Mouse (Mus musculus) ES-Bruce4 (cell line): ENCODE data around the gene Scn4b. TPM values are rescaled to one million over a fixed set of nuclear protein-coding genes. Genes with fewer than 3 reads are reported as not detected.

Source experiments
- H3K27ac ChIP-seq: 2 replicates; pipeline ENCODE4 v1.5.1; 2012; ENCODE audit warnings: low read length, inconsistent platforms; ENCODE audit not compliant: insufficient read depth
- H3K27me3 ChIP-seq: 2 replicates; pipeline ENCODE4 v1.6.1; 2012; ENCODE audit warnings: mild to moderate bottlenecking, low read length, inconsistent platforms; ENCODE audit not compliant: control insufficient read depth, poor library complexity, insufficient read depth, severe bottlenecking
- H3K36me3 ChIP-seq: 2 replicates; pipeline ENCODE4 v1.6.1; 2012; ENCODE audit warnings: inconsistent platforms, mild to moderate bottlenecking, low read length, moderate library complexity; ENCODE audit not compliant: control insufficient read depth, poor library complexity, insufficient read depth, severe bottlenecking
- H3K4me1 ChIP-seq: one replicate; pipeline ENCODE4 v1.8.1; 2011; ENCODE audit warnings: low read length; ENCODE audit not compliant: control insufficient read depth, insufficient read depth
- H3K4me3 ChIP-seq: 2 replicates; pipeline ENCODE4 v1.5.1; 2011; ENCODE audit warnings: low read depth, mild to moderate bottlenecking, low read length
- H3K9ac ChIP-seq: 2 replicates; pipeline ENCODE4 v1.6.1; 2012; ENCODE audit warnings: low read depth, mild to moderate bottlenecking, inconsistent platforms; ENCODE audit not compliant: poor library complexity, severe bottlenecking
- H3K9me3 ChIP-seq: replicated peaks from 2 replicates; pipeline ENCODE4 v1.6.1; 2012; ENCODE audit warnings: mild to moderate bottlenecking, low read length, inconsistent platforms; ENCODE audit not compliant: control insufficient read depth, poor library complexity, insufficient read depth, severe bottlenecking
- EP300 ChIP-seq: IDR thresholded peaks from 2 replicates; pipeline ENCODE4 v1.6.1; 2011; ENCODE audit warnings: low read depth, low read length; ENCODE audit not compliant: insufficient read depth
- polyA plus RNA-seq: library from polyadenylated mRNA; stranded (reverse); fragments of >200 nt; gene quantifications from 2 replicates; pipeline ENCODE4 v1.2.4, GENCODE M21; 2011; ENCODE audit warnings: low read depth; ENCODE audit not compliant: missing spikeins, insufficient read depth, insufficient read length

Gene Scn4b
- polyA plus RNA-seq, 1 experiment: 0.40 TPM

DNA sequence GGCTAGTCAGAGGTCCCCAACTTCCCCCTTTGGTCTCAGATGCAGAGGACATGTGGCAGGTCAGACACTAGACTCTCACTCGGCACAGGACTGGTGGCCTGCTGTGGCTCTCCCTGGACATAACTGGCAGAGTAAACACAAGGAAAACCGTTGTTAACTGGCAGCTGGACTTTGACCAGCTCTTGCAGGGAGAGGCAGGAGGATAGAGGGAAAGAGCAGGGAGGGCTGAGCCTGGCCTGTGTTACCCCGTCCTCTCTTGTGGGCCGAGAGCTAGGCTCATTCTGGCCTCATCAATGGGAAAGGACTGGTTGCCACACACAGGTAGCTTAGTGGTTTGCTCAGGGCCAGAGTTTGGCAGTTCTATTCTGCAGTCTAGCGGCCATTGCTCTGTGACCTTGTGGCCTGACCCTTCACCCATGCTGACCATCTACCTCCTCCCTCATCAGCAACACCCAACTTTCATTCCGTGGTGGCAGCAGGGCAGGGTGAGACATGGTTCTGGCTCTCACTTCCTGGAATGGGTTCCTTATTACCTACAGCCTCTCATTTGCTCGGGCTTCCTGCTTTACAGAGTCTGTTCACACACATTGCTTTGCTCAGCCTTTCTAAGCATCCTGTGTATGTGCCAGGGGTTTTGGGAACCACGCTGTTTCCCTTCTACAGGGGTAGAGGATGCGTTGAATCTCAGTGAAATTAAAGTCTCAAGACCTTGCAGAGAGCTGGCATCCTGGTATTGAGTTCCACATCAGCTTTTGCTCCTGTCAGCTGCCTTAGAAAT is 64.0 kb downstream of the Scn4b start:
- no peak for TF ChIP-seq EP300
- no peaks in the 10 kb centered on the region for H3K9me3 ChIP-seq
- H3K4me3 ChIP-seq: no peak overlapping the region
- H3K9ac ChIP-seq: no peak overlapping the region
- peaks cover 1% of the 10 kb centered on the region for H3K4me1 ChIP-seq
- no peak overlapping the region for H3K27ac ChIP-seq
- H3K36me3 ChIP-seq: no peaks in the 10 kb centered on the region
- H3K27me3 ChIP-seq: no peaks in the 10 kb centered on the region

Other genes starting within 250 kb of the Scn4b start
- gene Atp5l, start 217.7 kb upstream of the Scn4b start, polyA plus RNA-seq: 166 and 170 TPM in 2 replicates
- gene Ube4a, start 172.8 kb upstream of the Scn4b start, polyA plus RNA-seq: 37.4 and 45.9 TPM in 2 replicates
- gene Cd3g, start 158.0 kb upstream of the Scn4b start, polyA plus RNA-seq: not detected in 2 replicates
- gene Cd3d, start 156.6 kb upstream of the Scn4b start, polyA plus RNA-seq: not detected in 2 replicates
- not detected in 2 replicates for gene Cd3e, start 128.8 kb upstream of the Scn4b start, polyA plus RNA-seq
- gene Mpzl2, start 98.6 kb upstream of the Scn4b start, polyA plus RNA-seq: 58.9 and 64.3 TPM in 2 replicates
- 6.7 and 7.3 TPM in 2 replicates for gene Mpzl3, start 83.2 kb upstream of the Scn4b start, polyA plus RNA-seq
- not detected in 2 replicates for gene Jaml, start 59.2 kb upstream of the Scn4b start, polyA plus RNA-seq
- gene Scn2b, start 20.6 kb upstream of the Scn4b start, polyA plus RNA-seq: 0.60 and 0.88 TPM in 2 replicates
- not detected in 2 replicates for gene BC049352, start 43.6 kb downstream of the Scn4b start, polyA plus RNA-seq
- 0.52 TPM in 1 of 2 replicates, not detected in the other for gene Tmprss4, start 65.7 kb downstream of the Scn4b start, polyA plus RNA-seq
- 0.24 TPM in 1 of 2 replicates, not detected in the other for gene Il10ra, start 130.8 kb downstream of the Scn4b start, polyA plus RNA-seq
- gene Tmprss13, start 180.7 kb downstream of the Scn4b start, polyA plus RNA-seq: 1.9 and 2.8 TPM in 2 replicates
- gene Fxyd6, start 231.8 kb downstream of the Scn4b start, polyA plus RNA-seq: 88.6 and 89.9 TPM in 2 replicates